Mouse (Mus musculus): Measurements from ENCODE around the gene Mpnd.
A peak's percentile ranks its signal among the peaks of the same experiment; 100 is the strongest.

Gene Mpnd

DNA sequence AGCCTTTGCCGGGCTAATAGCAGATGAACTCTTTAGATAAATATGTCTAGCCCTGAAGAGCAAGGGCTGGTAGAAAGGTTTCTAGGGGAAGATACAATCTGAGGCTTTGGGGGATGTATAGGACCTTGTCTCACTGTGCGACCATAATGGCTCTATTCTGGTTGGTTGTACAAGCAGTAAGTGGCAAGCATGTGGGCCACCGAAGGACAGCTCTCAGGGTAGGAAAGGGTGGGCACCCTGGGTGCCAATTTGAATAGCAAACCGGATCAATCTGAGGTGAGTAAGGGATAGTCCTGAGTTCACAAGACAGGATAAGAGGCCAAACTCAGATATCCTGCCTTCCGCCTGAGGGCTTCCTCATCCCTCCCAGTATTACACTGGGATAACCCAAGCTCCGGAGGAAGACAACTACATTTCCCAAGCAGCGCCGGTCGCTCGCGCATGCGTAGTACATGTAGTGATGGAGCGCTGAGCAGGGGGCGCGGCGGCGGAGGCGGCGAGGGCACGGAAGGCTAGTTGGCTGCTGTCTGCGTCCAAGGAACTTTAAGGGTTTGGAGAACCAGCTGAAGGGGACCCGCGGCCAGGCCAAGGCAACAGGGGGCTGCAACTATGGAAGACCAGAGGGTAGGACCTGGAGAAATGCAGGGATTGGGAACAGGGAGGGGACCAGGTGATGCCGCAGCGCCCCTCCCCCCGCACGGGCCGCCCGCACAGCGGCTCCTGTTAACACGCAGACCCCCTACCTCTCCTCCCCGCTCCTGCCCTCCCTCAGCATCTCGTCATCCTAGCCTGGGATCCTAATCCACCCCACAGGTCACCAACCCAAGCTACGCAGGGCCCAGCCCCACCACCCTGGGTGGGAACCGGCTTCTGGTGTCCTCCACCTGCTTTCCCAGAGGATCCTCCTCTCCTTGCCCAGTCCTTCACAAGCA, 19.2 kb upstream of the Mpnd start, which contains the start of gene Fsd1:
Gene Fsd1, plus strand, starts transcription at position 480 of the 932 bp plus-strand sequence.
- DNase-seq (ENCODE audit: low read depth), result no peak

DNA sequence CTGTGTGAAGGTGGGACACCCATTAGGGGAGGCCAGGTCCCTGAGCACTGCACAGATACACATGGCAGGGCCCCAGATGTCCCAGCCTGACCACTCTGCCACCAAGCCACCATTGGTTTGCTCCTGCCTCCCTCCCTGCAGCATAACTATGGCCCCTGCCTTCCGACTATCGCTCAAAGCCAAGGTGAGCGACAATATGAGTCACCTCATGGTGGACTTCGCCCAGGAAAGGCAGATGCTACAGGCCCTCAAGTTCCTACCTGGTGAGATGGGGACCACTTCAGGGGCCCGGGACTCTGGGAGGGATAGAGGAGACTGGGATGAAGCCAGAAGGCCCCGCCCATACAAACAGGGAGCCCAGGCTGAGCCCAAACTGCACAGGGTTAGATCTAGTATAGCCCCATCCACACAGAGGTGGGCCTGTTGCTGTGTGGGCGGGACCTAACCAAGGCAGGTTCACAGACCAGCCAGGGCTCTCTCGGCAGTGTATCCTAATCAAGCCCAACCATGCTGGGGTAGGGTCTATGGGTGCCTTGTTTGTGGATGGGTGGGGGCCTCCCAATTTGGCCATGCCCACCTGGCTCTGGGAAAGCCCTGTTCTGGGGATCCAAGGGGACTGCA, 15.1 kb upstream of the Mpnd start:
- DNase-seq (ENCODE audit: low read depth), result no peak

DNA sequence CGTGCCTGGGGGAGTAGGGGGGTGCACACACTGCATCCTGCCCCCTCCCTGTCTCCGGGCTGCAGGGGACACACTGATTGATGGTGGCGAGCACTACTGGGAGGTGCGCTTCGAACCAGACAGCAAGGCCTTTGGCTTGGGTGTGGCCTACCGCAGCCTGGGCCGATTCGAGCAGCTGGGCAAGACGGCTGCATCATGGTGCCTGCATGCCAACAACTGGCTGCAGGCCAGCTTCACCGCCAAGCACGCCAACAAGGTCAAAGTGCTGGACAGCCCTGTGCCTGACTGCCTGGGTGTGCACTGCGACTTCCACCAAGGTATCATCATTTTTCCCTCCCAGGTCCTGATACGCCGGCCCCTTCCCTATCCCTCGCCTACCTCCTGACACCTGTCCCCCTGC, 9.5 kb upstream of the Mpnd start:
- DNase-seq (ENCODE audit: low read depth), result no peak

DNA sequence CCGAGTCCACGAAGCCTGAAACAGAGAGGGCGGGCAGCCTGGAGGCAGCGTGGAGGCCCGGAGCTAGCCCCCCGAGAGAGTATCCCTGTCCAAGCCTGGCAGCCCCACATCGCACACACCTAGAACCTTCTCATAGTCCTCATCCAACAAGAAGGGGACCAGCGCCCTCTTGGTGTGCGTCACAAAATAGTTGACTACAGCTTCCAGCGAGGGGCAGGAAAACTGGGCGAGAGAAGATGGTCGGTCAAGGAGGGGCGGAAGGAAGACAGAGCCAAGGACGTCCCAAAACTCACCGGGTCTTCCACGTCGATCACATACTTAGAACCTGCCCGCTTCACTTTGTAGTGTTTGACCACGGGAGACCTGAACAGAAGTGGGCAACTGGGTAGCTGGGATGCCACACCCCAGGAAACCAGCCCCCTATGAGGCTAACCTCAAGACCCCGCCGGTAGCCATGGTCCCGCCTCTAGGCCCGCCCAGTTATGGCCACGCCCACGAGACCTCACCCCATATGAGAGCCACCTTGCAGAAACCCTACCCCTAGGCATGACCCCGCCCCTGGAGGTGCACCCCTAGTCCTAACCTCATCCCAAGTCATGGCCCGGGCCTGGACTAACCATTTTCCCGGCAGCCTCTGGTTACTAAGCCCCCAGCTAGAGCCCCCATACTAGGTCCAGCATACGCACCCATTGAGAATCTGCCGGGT, 5.6 kb upstream of the Mpnd start:
- no peak for DNase-seq (ENCODE audit: low read depth)

DNA sequence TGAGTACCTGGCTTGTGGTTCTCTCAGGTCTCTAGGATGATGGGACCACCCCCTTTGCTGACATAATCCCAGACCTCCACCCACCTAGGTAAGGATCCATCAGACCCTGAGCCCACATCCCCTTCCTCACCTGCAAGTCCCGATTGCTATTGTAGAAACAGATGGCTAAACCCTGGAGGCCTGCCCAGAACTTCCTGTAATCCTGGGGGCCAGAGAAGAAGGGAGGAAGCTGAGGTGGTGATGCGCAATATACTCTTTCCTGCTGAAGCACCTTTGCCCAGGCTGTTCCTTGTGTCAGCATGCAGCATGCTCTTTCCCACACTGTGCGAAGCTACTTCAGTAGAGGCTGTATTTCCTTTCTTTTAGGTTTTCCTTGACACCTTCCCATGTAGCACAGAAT, 2.5 kb upstream of the Mpnd start:
- DNase-seq (ENCODE audit: low read depth), result no peak

DNA sequence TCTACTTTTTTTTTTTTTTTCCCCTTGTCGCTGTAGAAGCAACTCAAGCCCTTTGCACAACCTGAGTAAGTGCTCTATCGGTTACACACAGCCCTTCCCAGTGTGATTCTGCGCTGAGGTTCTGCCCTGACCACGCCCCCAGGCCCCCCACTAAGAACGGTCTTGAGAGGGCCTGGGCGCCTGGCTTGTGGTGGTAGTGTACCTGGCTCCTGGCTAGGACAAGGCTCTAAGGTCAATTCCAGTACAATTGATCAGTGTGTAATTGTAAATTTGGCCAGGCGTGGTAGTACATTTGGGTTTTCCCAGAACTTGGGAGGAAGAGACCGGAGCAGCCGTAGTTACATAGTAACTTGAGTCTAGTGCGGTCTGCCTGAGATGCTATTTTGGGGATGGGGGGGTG, 1.4 kb downstream of the Mpnd start:
- DNase-seq (ENCODE audit: low read depth), result no peak

DNA sequence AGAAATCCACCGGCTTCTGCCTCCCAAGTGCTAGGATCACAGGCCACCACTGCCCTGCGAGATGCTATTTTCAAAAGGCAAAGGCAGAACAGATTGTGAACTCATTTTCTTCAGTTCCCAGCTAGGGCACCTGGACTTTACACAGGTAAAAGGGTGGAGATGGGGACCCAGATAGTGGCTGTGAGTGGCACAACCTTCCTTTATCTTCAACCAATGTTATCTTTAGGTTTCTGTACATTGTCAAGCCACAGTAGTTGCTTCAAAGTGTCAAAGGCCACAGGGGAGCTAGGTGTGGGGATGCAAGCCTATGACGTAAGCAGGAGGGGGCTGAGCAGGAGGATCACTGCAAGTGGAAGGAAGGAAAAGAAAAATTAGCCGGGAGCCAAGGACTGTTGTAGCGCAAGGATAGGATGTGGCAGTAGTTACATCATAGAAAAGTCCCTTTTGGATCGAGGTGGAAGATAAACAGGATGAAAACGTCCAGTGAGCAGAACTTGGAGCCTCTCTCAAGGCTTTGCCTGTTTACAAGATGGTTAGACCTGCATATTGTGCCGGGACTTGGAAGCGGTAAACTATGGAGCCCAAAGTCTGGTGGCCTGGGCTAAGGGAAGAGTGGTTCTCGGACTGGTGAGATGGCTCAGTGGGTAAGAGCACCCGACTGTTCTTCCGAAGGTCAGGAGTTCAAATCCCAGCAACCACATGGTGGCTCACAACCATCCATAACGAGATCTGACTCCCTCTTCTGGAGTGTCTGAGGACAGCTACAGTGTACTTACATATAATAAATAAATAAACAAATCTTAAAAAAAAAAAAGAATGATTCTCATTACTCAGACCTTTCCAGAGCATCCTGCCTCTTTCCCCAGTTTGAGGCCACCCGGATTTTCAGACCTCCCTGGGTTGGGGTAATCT, 2.2 kb downstream of the Mpnd start:
- DNase-seq (ENCODE audit: low read depth), result no peak

DNA sequence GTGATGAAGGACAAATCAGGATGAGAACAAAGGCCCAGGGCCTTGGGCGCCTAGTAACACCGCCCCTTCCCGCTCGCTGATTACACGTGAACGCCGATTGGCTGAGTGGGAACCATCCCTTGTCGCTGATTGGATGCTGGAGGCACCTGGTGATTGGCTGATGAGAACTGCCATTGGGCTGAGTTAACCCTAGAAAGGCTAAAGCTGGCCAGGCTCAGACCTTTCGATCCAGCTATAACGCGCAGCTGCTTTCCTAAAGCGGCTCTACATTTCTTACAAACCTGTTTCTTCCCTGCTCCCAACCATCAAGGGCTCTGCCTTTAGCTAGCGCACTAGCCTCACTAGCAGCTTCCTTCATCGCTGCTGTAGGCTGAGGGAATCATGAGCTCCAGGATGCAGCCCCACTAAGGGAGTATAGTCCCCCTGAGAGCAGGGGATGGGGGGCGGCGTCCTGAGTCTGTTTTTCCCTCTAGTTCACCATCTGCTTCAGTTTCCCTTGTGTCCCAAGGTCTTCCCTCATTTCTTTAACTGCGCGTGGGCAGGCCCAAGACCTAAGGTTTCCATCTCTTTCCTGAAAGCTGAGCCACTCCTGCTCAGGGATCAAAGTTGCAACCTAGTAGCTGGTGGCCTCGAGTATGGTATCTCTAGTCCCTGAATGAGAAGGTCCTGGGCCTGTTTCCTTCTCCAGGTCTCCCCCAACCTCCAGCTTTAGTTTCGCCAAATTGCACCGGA, 3.0 kb downstream of the Mpnd start:
- peak; percentile 94 for DNase-seq (ENCODE audit: low read depth)

DNA sequence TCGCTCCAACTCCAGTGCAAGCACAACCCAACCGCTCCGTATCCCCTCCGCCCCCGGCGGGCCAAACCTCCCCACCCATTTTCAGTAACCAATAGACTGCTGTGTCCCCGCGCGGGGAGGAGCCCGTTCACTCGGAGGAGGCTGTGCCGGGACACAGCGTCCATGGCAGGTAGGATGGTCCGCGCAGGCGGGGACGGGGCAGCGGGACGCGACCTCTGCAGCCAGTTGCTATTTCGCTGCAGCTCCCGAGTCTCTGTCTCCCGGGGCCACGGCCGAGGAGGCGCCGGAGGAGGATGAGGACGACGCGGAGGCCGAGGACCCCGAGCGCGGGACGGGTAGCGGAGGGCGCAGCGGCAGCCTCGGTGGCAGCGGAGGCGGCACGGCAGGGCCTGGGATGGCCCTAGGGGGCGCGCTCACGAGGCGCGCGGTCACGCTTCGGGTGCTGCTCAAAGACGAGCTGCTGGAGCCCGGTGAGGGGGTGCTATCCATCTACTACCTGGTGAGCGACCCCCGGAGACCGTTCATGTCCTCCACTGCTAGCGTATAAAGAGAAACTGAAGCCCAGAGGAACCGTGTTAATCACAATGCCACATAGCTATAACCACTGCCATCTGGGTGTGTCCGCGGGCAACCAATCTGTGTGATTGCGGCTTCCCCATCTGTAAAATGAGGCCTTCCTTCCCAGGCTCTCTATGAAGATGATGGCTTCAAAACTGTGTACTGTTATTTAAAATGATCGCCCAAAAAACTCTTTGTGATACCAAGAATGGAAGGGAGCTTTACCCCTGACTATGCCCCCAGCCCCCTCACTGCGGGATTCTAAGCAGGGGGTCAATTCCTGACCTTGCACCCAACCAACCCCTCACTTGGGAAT, 3.8 kb downstream of the Mpnd start:
- peak; percentile 83 for DNase-seq (ENCODE audit: low read depth)

DNA sequence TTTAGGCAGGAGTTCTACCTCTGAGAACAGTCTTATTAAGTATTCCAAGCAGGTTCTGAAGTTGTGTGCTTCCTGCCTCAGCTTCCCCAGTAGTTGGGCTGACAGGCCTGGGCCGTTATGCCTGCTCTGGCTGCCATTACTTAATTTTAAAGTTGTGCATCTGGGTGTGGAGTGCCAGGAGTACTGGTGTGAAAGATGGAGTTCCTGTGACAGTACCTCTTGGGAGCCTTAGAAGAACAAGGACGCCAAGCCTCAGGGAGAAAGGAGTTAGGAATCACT, 4.4 kb downstream of the Mpnd start:
- no peak for DNase-seq (ENCODE audit: low read depth)

DNA sequence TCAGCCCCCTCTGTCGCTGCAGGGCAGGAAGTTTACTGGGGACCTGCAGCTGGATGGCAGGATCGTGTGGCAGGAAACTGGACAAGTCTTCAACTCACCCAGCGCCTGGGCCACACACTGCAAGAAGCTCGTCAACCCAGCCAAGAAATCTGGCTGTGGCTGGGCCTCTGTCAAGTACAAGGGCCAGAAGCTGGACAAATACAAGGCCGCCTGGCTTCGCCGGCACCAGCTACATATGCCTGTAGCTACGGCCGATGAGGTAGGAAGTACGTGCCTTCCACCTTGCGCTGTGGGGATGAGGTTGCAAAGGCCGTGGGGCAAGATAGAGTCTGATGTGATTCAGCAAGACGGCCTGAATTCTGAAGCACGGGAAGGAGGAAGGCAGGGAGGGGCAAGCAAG, 4.7 kb downstream of the Mpnd start:
- no peak for DNase-seq (ENCODE audit: low read depth)

DNA sequence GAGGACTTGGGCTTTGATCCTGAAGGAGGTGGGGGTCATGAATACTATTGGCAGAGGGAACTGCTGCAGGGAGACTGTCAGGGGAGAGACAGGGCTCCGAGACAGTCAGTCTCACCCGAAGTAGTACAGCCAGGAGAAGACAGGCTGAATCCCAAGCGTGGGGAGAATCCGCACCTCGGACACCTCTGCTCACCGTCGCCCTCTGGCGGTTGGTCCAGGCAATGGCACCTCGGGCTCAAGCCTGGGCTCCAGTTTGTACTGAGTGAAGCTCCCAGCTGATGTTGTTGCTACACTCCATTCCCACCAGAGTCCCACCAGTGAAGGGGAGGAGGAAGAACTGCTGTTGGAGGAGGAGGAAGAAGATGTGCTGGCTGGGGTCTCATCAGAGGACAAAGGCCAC, 5.2 kb downstream of the Mpnd start:
- peak; percentile 46 for DNase-seq (ENCODE audit: low read depth)

DNA sequence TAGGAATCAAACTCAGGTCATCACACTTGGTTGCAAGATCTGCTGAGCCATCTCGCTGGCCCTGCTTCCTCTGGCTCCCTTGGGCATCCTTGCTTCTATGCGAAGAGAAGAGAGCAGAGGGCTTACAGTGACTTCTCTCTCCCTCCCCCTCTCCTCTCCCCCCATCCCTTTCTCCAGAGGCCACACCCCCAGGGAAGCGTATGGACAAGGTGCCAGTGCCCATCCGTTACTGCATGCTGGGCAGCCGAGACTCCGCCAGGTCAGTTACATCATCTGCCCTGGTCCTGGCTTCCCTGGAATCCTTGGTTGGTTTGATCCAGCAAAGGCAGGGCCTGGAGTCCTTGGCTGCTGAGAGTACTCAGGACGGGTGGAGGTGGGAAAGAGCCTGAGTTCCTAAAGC, 5.9 kb downstream of the Mpnd start:
- no peak for DNase-seq (ENCODE audit: low read depth)

DNA sequence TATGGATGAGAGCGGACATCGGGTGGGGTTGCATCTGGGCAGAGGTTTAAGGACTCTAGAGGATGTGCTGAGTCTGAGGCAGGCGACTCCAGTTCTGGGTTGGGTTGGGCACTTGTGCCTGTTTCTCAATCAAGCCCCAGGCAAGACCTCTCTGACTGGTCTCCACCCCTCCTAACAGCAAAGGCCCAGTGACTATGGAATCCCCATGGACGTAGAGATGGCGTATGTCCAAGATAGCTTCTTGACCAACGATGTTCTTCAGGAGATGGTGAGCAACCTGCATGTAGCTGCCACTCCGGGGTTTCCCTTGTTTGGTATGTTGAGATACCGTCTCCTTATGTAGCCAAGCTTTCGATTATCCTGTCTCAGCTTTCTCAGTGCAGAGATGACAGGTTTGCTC, 9.8 kb downstream of the Mpnd start:
- no peak for DNase-seq (ENCODE audit: low read depth)

DNA sequence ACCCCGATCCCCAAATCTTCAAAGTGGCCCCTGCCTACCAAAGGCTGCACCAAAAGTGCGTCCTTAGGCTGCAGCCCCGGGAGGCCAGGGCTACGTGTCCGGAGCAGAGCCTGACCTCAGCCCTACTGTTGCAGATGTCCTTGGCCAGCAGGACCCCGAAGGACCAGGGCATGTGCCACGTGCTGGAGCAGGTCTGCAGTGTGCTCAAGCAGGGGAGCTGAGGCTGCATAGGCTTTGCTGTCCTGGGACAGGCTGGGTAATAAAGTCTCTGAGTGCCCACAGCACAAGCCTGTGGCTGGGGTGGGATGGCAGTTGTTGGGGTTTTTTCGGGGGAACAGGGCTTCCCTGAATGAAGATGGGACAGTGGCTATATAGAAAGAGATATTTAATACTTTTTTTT, 10.9 kb downstream of the Mpnd start:
- DNase-seq (ENCODE audit: low read depth), result no peak

DNA sequence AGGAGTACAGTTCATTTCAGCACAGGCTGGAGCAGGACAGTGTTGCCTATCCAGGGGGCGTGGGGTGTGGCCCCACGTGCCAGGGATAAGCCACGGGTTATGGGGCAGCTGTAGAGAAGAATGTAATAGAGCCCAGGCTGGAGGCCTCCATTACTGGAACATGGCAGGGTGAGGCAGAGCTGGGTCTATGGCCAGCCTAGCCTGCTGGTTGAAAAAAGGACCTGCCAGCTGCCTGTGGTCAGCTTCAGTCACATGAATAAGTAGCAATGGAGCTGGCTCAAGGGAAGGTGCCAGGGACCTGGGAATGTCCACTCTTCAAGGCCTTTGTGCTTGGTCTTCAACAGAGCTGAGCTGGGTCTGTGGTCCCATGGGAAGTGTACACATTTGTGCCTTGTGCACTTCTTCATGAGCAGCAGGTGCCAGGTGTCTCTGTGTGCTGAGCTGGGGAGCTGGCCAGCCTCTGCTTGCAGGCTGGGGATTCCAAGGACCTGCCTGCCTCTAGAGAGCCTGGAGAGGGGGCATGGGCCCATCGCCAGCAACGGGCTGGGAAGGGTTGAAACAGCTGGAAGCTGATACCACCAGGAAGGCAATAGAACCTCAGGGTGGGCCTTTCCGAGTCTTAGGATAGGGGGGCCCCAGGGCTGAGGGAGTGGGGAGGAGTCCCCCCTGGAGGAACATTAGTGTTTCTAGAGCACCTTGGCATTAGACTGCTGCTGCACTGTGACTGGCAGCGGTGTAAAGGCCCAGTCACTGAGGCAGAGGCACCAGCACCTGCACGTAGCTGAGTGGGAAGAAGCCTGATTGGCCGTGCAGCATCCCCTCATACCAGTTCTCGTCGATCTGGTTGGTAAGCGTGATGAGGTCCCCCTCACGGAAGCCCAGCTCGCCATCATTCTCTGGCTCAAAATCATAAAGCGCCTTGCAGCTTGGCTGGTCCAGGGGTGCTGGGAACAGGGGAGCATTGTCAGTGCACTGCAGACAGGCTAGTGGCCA, 11.6 kb downstream of the Mpnd start:
- DNase-seq (ENCODE audit: low read depth), result no peak

DNA sequence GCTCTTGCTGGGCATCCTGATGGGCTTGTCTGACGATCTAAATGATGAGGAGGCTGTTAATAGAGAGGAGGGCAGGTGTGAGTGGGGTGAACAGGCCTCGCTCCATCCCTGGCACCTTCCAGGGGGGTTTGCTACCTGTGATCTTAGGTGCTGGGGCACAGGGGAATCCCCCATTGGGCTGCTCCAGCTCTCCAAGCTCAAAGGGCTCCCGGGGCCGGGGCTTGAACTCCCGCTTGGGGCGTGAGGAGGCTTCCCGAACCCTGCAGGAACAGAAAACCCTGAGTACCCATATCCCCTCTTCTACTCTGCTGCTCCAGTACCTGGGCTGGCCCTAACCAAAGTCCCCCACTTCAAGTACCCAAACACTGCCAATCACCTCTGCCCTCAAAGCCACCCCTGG, 12.3 kb downstream of the Mpnd start:
- DNase-seq (ENCODE audit: low read depth), result no peak

DNA sequence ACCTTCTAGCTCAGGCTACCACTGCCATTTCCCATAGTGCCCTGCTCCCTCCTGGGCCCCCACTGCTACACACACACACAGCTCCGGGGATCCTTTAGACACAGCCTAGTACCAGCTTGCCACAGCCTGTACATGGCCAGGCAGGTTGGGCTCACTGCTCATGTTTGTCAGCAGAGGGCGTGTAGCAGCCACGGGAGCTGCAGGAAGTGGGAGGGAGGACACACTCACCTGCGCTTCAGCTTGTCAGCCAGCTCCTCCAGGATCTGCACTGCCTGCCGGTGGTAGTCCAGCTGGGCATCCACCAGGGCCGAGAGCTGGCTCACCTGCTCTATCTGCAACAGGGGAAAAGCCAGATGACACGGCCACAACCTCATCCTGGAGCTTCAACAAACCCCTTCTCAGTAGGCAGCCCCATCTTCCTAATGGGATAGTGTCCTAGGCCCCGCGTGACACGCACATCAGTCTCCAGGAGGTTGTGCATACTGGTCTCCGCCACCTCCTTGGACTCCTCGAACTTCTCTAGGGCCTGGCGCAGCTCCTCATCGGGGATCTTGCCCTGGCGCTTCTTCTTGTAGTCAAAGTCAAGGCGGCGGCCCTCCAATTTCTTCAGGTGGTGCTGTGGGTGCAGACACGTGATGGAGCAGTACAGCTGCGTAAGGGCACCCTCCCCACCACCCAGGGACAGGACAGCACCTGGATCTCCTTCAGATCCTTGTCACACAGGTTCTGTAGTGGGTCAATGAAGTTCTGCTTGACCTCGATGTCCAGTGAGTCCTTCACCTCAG, 13.0 kb downstream of the Mpnd start:
- no peak for DNase-seq (ENCODE audit: low read depth)
